Mouse (Mus musculus) layer of hippocampus, postnatal 14 days (tissue): ENCODE measurements at regions not wholly inside any gene's neighbourhood (a gene's known extent, or its start where the extent isn't known, plus 50 kb on each side); places are given as distances from the start of the nearest gene placed in this dataset.
"Not testable (repeated sequence)": the region's sequence is repeated elsewhere in the genome, so short reads cannot be mapped to it uniquely, and the experiment has no call there.

Source experiments
- DNase-seq, 2 experiments: peaks; one replicate each; pipeline ENCODE4 v3.0.0; 2021 to 2022; ENCODE audit warnings: low spot score in 2 of 2, mixed read lengths in 1 of 2

DNA sequence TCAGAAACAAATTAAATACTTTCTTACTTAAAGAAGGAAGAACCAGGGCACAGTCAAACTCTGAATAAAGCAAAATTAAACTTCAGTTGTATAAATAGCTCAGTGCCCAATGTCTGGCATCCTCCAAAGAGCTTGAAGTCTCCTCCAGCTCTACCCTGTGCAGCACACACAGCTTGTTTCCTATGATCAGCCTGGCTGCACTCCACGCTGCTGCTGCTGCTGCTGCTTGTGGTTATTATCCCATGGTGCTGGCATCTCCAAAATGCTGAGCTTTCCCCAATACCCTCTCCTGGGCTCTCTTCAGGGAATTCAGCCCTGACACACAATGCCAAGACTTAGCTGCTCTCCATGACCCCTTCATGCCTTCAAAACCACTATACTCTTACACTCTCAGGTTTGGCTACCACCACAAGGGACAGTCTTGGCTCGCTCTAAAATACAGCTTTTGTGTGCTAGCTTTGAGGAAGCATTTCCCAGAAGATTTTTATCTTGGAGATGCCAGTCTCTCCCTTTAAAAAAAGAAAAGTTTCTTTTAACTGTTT, 121.0 kb downstream of the Rab10 start:
- not testable (repeated sequence) for DNase-seq

DNA sequence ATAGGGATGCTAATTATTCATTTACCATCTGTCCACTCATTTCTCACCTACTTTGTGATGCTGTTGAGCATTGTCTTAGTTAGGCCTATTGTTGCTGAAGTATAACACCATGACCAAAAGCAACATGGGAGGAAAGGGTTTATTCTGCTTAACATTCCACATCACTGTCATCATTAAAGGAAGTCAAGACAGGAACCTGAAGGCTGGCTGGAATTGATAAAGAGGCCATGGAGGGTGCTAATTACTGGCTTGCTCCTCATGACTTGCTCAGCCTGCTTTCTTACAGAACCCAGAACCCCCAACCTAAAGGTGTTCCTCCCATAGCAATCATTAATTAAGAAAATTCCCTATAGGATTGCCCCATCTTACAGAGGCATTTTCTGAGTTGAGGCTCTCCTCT, 121.6 kb downstream of the Rab10 start:
- no peak for DNase-seq

DNA sequence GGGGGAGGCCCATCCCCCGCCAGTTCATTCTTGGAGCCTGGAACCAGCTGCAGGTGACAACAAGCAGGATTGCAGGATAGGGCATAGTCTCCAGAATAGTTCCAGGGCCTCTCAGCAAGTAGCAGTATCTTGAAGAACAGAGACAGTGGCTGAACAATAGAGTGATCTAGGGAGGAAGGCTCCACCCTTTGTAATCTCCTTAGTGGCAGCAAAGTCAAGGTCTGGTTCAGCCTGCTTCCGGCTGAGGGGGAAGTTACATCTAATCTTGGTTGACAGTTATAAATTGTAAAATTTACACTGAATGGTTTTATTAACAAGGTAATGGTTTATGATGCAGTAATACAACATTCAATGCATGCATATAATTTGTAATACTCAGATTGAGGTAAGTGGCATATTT, 136.4 kb downstream of the Rab10 start:
- DNase-seq, result no peak

DNA sequence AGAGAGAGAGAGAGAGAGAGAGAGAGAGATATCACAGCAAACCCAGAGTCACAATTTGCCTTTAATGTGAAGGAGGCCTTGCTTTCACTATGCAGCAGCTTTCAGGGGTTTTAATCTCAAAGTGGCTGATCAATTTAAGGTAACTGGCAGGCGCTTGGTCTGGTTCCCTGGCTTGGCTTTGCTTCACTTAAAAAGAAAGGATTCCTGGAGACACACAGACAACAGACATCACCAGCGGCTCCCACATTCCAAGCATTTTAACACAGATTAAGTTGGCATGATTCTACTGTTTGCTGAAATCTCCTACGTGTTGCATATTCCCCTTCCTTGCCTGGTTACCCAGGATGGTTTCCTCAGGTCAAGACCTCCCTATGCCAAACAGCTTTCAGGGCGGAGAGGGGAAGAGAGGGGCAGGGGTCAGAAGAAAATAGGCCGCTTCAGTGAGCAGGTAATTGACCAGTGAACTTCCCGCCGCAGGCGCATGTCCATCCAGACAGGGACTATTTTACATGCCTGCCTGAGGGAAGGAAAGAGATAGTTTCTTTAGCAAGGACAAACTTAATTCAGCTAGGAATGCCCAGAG, 140.0 kb downstream of the Rab10 start:
- not testable (repeated sequence) for DNase-seq

DNA sequence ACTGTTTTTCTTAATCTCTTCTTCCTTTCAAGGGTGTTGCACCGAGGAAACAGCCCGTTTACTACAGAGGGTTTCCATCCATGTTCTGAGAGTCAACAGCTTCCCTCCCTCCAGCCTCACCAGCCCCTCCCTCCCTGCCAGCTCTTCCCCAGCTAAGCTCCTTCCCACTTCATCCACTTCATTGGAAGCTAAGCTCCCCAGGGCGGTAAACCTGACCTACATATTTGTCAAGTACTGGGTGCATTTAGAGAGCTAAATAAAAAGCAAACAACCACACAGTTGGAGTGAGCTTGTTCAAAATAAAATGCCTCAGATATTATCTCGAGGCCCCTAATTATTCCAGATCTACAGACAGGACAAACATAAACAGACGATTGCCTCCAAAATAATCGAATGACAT, 148.1 kb downstream of the Rab10 start:
- not testable (repeated sequence) for DNase-seq

DNA sequence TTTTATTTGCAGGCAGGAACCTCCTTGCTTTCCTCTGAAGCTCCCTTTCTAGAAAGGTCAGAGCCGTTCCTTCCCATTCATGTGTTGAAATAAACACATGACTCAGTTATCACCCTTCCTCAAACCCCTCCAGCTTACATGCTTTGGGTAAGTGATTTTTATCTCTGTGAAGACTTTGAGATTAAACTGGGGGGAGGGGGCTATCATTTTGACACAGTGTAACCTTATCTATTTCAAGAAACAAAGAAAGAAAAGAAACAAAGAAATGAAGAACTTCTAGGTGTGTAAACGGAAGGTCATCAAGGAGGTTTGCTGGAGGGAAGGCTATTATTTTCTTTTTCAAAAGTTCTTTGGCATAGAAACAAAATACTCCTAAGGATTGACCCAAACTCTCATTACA, 151.0 kb downstream of the Rab10 start:
- DNase-seq, result not testable (repeated sequence)

DNA sequence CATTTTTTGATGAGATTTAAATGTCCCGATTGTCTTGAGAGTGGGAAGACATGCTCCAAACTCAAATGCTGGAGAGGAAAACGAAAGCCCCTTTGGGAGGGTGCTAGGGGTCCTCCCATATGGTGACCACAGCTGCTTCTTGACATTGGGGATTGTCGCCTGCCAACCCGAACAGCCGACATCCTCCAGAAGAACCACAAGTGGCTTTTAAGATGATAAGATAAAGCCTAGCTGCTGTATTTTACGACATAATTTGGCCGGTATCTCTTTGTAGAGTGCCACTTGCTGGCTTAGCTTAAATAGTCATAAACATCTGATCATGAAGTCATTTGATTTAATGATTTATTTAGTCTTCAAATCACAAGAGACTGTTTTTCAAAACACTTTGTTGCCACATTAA, 156.1 kb downstream of the Rab10 start:
- not testable (repeated sequence) for DNase-seq

DNA sequence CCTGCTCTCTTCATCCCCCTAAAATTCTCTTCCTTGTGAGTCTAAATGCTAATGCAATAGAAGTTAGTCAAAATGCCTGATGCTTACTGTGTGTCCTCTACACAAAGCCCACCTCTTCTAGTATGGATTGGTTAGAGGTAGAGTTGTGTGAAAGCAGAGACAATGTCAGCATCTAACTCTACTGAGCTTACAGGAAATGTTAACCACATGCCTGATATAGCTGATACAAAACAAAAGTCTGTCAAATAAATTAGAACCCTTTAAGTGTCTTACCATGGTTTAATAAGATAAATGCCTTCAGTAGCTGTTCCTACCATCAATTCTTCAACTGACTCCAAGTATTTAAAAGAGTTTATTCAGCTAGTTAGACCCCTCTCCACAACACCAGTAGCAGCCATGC, 177.2 kb downstream of the Rab10 start:
- not testable (repeated sequence) for DNase-seq

DNA sequence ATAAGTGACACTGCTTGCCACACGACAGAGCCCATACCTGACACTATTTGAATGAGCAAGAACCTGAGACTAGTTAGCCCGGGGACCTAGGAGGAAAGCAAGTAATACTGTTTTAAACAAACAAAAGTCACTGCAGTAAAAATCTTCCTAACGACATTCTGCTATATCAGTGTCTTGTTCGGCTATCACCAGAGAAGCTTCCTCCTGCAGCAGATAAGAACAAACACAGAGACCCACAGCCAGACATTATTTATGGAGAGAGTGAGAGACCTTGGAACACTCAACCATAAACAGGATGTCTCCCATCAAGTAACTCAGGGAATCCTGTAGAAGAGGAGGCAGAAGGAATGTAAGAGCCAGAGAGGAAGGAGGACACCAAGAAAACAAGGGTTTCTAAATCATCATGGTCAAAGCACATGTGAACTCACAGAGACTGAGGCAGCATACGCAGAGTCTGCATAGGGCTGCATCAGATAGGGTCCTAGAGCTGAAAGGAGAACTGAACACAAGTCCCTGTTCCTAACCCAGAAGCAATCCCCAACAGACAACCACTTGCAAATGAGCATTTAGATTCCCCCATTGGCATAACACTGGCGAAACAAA, 178.5 kb downstream of the Rab10 start:
- not testable (repeated sequence) for DNase-seq

DNA sequence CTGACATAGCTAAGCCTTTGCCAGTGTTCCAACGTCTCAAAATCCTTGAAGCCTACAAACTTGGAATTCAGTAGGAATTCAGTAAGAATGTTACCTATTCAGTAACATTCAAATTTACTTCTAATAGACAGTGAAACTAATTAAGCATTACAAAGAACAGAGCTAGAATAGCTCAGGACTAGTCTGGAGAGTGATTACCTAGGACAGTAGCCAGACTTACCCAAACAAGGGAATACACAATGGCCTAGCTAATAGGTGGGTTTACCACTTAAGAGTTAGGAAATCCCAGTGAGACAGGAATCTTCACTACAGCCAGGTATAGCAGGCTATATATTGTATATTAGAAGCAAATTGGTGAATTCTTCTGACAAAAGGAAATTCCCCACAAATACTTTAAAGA, 182.4 kb downstream of the Rab10 start:
- DNase-seq, result not testable (repeated sequence)

DNA sequence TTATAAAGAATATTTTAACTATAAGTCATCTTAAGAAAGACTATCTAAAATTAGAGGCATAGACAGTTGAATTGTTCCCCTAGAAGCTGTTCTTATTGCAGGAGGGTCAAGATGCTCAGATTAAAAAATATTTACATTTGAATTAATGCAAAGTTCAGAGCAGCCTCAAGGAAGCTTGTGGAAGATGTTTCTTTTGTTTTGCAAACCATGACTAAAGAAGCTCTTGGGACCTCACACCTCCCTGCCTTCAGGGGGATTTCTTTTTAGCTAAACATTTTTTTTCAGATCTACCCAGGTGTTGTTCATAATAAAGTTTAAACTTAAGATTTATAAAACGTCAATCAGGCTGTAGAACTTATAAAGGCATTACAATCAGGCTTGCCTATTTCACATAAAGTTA, 185.7 kb downstream of the Rab10 start:
- DNase-seq, result no peak

DNA sequence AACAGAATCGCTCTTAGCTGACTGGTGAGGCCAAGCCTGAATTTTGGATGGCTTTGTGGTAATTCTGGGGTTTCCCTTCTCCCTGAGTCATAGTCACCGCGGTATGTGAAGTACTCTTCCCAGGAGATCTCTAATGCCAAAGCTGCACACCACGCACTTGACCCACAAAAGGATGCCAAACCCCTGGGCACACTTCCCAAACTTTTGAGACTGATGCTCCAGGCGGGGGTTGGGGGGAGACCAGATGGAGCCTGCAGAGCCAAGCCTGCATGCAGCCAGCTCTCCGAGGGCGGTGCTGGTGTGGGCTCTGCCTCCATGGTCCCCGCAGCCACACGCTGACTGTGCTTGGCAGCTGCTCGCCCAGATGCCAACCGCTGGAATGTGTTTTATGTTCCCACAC, 199.2 kb downstream of the Rab10 start:
- DNase-seq, result not testable (repeated sequence)

DNA sequence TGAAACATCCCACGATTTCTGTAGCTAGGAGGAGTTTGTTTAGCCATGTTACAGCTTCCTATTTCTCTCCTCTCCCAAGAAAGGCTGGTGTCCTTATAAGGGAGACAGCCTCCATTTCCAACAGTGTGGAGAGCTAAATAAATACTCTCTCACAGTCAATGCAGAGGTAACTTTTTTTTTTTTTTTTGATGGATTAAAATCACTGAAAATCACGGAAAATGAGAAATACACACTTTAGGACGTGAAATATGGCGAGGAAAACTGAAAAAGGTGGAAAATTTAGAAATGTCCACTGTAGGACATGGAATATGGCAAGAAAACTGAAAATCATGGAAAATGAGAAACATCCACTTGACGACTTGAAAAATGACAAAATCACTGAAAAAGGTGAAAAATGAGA, 200.1 kb downstream of the Rab10 start:
- DNase-seq, result peak; percentile 47 to 52

DNA sequence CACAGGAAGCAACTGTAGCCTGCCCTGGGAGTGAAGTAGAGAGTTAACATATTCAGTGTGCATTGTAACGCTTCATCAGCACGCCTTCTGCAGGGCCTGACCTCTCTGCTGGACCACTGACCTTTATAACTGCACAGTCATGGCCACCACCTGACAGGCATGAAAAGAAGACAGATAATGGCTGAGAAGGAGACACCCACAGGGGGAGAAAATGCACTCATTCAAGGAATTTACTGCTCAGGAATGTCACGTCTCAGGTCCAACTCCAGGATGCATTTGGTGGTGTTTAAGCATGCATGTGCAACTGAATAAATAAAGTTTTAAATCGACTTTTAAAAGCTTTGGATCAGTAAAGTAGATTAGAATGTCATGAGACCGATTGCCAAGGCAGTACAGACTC, 207.8 kb downstream of the Rab10 start:
- DNase-seq, result not testable (repeated sequence)

DNA sequence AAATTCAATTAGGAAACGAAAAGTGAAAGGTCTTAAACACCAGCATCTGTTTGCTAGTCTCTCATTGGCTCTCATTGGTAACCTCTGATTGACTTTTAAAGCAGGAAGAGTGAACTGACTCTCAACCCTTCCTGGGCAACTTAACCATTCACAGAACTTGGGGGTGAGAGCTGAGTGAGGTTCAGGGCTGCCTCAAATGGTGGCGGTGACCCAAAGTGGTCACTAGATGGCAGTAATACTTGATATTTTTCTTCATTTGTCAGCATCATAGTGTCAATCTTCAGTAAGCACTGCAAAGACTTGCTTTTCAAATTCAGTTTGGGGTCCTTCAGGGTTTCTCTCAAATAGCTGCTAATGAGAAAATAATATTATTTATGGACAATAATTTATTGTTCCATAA, 211.6 kb downstream of the Rab10 start:
- peak; percentile 39 to 60 for DNase-seq

DNA sequence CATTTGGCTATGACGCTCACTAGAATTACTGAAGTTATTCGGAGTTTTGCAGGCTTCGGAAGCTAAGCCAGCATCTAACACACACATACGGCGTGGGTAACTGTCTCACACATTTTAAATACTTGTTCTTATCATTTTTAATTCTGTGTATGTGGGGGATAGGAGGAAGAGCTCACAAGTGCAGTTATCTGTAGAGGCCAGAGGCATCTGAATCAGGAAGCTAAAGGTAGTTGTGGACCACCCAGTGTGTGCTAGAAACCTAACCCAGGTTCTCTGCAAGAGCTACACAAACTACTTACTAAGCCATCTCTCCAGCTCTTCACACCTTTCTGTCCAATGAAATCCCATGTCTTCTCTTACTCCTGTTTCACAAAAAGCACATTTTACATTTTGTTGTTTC, 215.3 kb downstream of the Rab10 start:
- no peak for DNase-seq

DNA sequence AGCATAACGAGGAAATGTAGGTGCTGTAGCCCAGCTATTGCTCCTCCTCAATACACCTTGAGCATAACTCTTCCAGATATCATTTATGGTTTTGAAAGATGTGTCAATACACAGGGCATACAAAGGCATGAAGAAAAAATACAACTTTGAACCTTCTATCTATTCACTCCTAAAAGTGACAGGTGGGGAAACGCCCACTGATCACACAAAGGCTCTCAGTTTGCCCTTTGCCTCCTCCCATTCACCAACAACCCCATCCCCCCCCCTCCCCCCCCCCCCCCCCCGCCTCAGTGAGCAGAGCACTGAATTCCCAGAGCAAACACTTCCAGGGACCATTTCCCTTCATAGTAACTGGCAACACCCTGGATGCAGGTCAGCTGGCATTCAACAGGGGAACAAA, 216.8 kb downstream of the Rab10 start:
- not testable (repeated sequence) for DNase-seq

DNA sequence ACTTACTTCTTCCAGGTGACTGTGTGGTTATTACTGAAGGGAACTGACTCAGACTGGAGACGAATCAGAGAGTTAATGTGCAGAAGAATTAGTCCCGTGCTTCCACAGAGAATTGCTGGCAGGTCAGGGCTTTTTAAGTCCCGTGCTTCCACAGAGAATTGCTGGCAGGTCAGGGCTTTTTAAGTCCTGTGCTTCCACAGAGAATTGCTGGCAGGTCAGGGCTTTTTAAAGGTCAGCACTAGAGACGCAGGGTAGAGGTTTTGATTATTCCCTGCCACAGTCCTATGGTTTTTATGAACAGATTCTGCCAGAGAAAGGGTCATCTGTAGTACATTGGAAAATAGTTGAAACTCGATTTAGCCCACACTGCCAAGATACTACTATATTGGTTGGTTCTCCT, 260.2 kb downstream of the Rab10 start:
- not testable (repeated sequence) for DNase-seq

DNA sequence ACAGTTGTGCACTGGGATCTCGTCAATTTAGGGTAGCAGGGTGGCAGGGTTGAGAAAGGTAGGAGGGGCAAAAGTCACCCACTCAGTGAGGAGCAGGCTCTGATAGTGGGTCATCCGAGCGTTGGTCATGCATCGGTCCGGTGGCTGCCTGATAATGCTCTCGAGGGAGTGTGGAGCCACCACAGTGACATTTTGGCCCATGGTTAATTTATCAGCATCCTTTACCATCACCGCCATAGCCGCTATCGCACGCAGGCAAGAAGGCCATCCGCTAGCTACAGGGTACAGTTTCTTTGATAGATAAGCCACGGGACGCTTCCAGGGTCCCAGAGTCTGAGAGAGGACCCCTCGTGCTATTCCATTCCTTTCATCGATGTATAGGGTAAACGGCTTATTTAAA, 291.3 kb downstream of the Rab10 start:
- not testable (repeated sequence) for DNase-seq

DNA sequence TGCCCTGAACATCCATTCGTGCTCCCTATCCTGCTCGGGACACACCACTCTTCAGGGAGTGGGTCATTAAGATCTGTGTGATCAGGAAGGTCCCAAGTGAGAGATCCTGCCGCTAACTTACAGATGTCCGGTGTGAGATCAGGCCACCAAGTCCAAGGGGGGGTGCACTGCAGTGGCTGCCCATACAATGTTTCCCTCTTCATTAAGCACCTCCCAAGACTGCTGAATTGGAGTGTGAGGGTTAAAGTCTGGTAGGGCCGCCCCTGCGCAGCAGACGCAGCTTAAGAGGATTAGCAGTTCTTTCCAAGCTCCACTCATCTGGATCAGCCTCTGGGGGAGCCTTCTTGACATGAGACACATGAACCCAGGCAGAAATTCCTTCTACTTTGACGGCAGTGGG, 293.0 kb downstream of the Rab10 start:
- DNase-seq, result not testable (repeated sequence)
